Mouse (Mus musculus): ENCODE results near the gene Tgfbr2.

DNA sequence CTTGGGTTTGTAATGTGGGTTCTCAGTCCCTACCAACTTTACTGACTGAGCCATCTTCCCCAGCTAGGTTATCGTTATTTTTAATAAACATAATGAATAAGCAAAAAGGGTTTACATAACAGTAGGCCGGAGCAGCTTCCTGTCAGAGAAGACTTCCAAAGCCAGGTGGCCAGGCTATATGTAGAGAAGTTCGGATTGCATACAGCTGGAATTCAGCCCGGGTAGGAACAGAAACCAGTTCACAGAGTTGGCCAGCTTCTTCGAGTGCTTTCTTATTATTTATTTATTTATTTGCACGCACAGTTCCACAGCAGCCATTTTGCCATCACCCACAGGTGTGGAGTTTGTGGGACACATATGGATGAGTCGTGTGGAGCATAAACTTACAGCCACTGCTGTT lies 53.7 kb downstream of the Tgfbr2 start:
- TF ChIP-seq SIN3A (IDR thresholded peaks at IDR 0.05; ENCODE audit: low read length) (no peak), POLR2A (IDR thresholded peaks at IDR 0.05; ENCODE audit: low read depth, low read length) (no peak), E2F4 (IDR thresholded peaks at IDR 0.05; ENCODE audit: insufficient replicate concordance, low read depth, low read length) (no peak), MAZ (IDR thresholded peaks at IDR 0.05; ENCODE audit: low read depth, low read length) (no peak), CTCF (conservative IDR thresholded peaks at IDR 0.05 in 1 of 2, IDR thresholded peaks at IDR 0.05 in 1 of 2; ENCODE audit: low read depth in 2 of 2, low read length in 2 of 2) (no peak), USF1 (IDR thresholded peaks at IDR 0.05; ENCODE audit: low read depth, low read length) (no peak), MAFK (IDR thresholded peaks at IDR 0.05; ENCODE audit: insufficient replicate concordance, low read length) (no peak), ZKSCAN1 (IDR thresholded peaks at IDR 0.05; ENCODE audit: borderline replicate concordance, low read depth, low read length) (no peak)

Measured in CH12.LX (cell line).